ENCODE assay signal across 15 mouse cellular contexts in genomic region chr16:4272254-4272653, GRCm38 (mm10). TPM values are rescaled to one million over a fixed set of nuclear protein-coding genes. Genes with fewer than 3 reads are reported as not detected.
DNase-seq lines count a peak whose midpoint lies in the region; ATAC-seq lines count a peak whose summit lies in the region.
"Had no signal": no experiment of that assay in that cellular context is flagged by ENCODE, and none has a peak within 500 bp of the region (broad histone marks: within the 10 kb centered on the region; RNA-seq: fewer than 3 reads in every experiment).

No protein-coding gene starts in this region.

- no peaks in the 10 kb centered on the region for H3K36me3 ChIP-seq in heart, embryonic 15.5 days
- H3K36me3 ChIP-seq: embryonic facial prominence, embryonic 13.5 days; heart, embryonic 12.5 days; hindbrain, embryonic 15.5 days; lung, embryonic 15.5 days; midbrain, embryonic 12.5 days had no signal

- DNase-seq in heart, postnatal 14 days, result no peak
- DNase-seq in 416B (ENCODE audit: low read depth), result peak; percentile 77
- DNase-seq in NIH3T3 (ENCODE audit: low read depth), result peak; percentile 25
- no peak for DNase-seq in layer of hippocampus, adult 18-20 months (ENCODE audit: low spot score in 2 of 2)
- no peak for DNase-seq in cerebellum, postnatal 36 days
- DNase-seq in heart, postnatal 25 days (ENCODE audit: low spot score), result no peak
- DNase-seq: cerebellum, postnatal 14 days; gastrocnemius, adult 2 months had no signal

- no peaks in the 10 kb centered on the region for H3K9me3 ChIP-seq in heart, embryonic 15.5 days (replicated peaks)
- H3K9me3 ChIP-seq: embryonic facial prominence, embryonic 13.5 days; heart, embryonic 12.5 days; hindbrain, embryonic 15.5 days; lung, embryonic 15.5 days; midbrain, embryonic 12.5 days had no signal

- no peak overlapping the region for H3K4me3 ChIP-seq in heart, embryonic 15.5 days
- H3K4me3 ChIP-seq: embryonic facial prominence, embryonic 13.5 days; gastrocnemius, adult 2 months; heart, embryonic 12.5 days; hindbrain, embryonic 15.5 days; lung, embryonic 15.5 days; midbrain, embryonic 12.5 days had no signal

- 76% methylated on average over 3 of the region's 3 CpGs for WGBS in heart, embryonic 15.5 days

- peak overlapping the region; percentile 94 for H3K27ac ChIP-seq in heart, embryonic 15.5 days
- H3K27ac ChIP-seq: embryonic facial prominence, embryonic 13.5 days; gastrocnemius, adult 2 months; hindbrain, embryonic 15.5 days; midbrain, embryonic 12.5 days had no signal

- intact Hi-C loops in heart, postnatal 14 days (cut with DNase I), result loop anchor here (5.0 kb wide), 1 partner anchor 55 kb away; no protein-coding TSS in a partner anchor
- intact Hi-C loops in heart, postnatal 25 days (cut with DNase I), result loop anchor here (5.0 kb wide), 1 partner anchor 195 kb away; the partner anchor contains the start of gene Trap1

- peaks cover 64% of the 10 kb centered on the region for H3K4me1 ChIP-seq in heart, embryonic 15.5 days (replicated peaks)

- no peaks in the 10 kb centered on the region for H3K27me3 ChIP-seq in heart, embryonic 15.5 days
- H3K27me3 ChIP-seq: heart, embryonic 12.5 days; hindbrain, embryonic 15.5 days; lung, embryonic 15.5 days had no signal

- no peak overlapping the region for H3K9ac ChIP-seq in heart, embryonic 15.5 days
- H3K9ac ChIP-seq: embryonic facial prominence, embryonic 13.5 days; heart, embryonic 12.5 days; hindbrain, embryonic 15.5 days; lung, embryonic 15.5 days; midbrain, embryonic 12.5 days had no signal

- no peak overlapping the region for H3K4me2 ChIP-seq in heart, embryonic 15.5 days
- H3K4me2 ChIP-seq: embryonic facial prominence, embryonic 13.5 days; heart, embryonic 12.5 days; hindbrain, embryonic 15.5 days; lung, embryonic 15.5 days; midbrain, embryonic 12.5 days had no signal

- ATAC-seq in heart, embryonic 15.5 days (replicated peaks; ENCODE audit: insufficient number of reproducible peaks, insufficient read depth, low FRiP score, low read depth), result no peak
- ATAC-seq in megakaryocyte, adult 5-6 weeks (ENCODE audit: poor library complexity, severe bottlenecking), result peak; percentile 63

RNA-seq across cellular contexts. Expression of gene Crebbp, which starts 58.5 kb away (rescaled TPM):
- 19.6 and 21.6 TPM in 2 replicates for polyA plus RNA-seq in heart, embryonic 15.5 days (2015; fragmentation: Nextera tagmentation; extraction: Ambion mirVana)
- total RNA-seq in heart, postnatal 14 days (2021), result 10 to 100 TPM; 43.6 to 51.8 TPM
- 60.8 and 65.3 TPM in 2 replicates for total RNA-seq in megakaryocyte, adult 5-6 weeks (2015)
- total RNA-seq in megakaryocyte, adult 5-6 weeks (2017), result 17.1 and 25.8 TPM in 2 replicates
- 10 to 100 TPM; 85.3 to 85.7 TPM for total RNA-seq in layer of hippocampus, adult 18-20 months (2021)
- total RNA-seq in heart, postnatal 25 days (2021), result 10 to 100 TPM; 34.5 to 43.4 TPM

Comparison
In these comparisons a context has a peak if more than half of its experiments do, and no peak if none do; other contexts are left out.
1. DNase-seq: peak in 416B (single experiment) and NIH3T3 (single experiment); none in heart, postnatal 14 days (0 of 2), layer of hippocampus, adult 18-20 months (0 of 2), cerebellum, postnatal 36 days (0 of 2) and heart, postnatal 25 days (single experiment).